Mouse (Mus musculus) liver, embryonic 14.5 days (tissue): ENCODE data around the gene Rbp7.

Experiments used
- CTCF ChIP-seq: IDR thresholded peaks from 2 replicates; pipeline ENCODE4 v1.5.1; 2016; ENCODE audit warnings: antibody characterized with exemption, low read depth, control low read depth
- EP300 ChIP-seq: IDR thresholded peaks from 2 replicates; pipeline ENCODE4 v1.6.1; 2016; ENCODE audit warnings: antibody characterized with exemption, low read depth

DNA sequence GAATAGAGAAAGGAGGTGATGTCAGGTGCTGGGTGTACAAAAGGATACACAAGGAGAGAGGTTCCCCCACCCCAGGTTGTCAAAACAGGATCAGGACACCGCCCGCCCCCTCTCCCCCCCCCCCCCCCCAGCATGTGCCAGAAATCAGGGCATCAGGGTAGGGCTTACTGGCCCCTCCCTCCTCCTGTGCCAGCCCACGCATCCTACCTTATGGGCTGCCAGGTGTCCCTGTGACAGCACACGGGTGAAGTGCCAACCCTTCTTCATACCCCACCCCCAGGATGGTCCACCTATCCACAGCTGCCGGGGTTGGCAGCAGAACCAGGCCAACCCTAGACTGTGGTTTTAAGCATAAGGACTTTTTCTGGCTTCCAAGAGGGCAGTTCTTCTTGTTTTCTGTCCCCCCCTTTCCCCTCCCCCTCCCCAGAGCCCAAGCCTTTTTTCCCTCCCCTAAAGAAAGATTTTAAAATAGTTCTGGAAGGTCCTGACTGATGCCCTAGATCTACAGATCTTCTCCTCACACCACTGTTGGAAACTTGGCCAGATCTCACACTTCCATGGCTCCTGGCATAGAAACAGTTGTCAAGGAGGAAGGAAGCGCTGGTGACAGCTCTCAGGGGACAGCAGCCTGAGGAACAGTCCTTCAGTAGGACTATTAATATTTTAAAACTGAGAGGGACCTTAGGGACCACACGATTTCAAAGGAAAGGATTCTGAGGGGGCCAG, 7.0 kb upstream of the Rbp7 start:
- TF ChIP-seq CTCF (no peak), EP300 (no peak)
